ENCODE assay signal across 8 mouse cellular contexts in genomic region chr1:74587773-74588445, GRCm38 (mm10). TPM values are rescaled to one million over a fixed set of nuclear protein-coding genes. Genes with fewer than 3 reads are reported as not detected.
DNase-seq lines count a peak whose midpoint lies in the region; ATAC-seq lines count a peak whose summit lies in the region.

Gene Zfp142 (minus strand): TSS chr1:74588246.
Gene Bcs1l (plus strand): TSS chr1:74588289.

- peak within 1 kb of the TSS; percentile 83 for H3K9ac ChIP-seq in hindbrain, embryonic 12.5 days

- peak within 1 kb of the TSS; percentile 85 for H3K27ac ChIP-seq in hindbrain, embryonic 12.5 days

- peak within 1 kb of the TSS; percentile 95 for H3K4me2 ChIP-seq in hindbrain, embryonic 12.5 days (replicated peaks)

- under 1% methylated on average over 47 of the region's 48 CpGs for WGBS in hindbrain, embryonic 12.5 days

- H3K27me3 ChIP-seq in hindbrain, embryonic 12.5 days = no peaks in the 10 kb centered on the region

- peak; percentile 99 for ATAC-seq in hindbrain, embryonic 12.5 days (ENCODE audit: low FRiP score)

- H3K4me3 ChIP-seq in hindbrain, embryonic 12.5 days = peak within 1 kb of the TSS; percentile 66

- H3K4me1 ChIP-seq in hindbrain, embryonic 12.5 days = peaks cover 26% of the 10 kb centered on the region

- DNase-seq in NIH3T3 (ENCODE audit: low read depth) = peak; percentile 99
- peak; percentile 98 to 99 for DNase-seq in cerebellum, postnatal 10 days
- peak; percentile 98 for DNase-seq in frontal cortex, postnatal 10 days (ENCODE audit: low spot score in 2 of 2)
- peak; percentile 97 to 99 for DNase-seq in layer of hippocampus, postnatal 14 days (ENCODE audit: low spot score in 2 of 2)
- peak; percentile 99 for DNase-seq in lung, postnatal 14 days
- DNase-seq in retina, adult 2 months (ENCODE audit: low read depth, low spot score) = peak; percentile 100
- DNase-seq in thymus, postnatal 36 days = peak; percentile 98 to 99

- H3K36me3 ChIP-seq in hindbrain, embryonic 12.5 days = peaks cover 34% of the 10 kb centered on the region

- no peaks in the 10 kb centered on the region for H3K9me3 ChIP-seq in hindbrain, embryonic 12.5 days (replicated peaks)

RNA-seq across cellular contexts. Expression of gene Zfp142, which starts in this region (rescaled TPM):
- polyA plus RNA-seq in hindbrain, embryonic 12.5 days (2016; fragmentation: Nextera tagmentation; extraction: Ambion mirVana) = 10.1 and 12.1 TPM in 2 replicates
- 10 to 100 TPM; 24.0 to 25.5 TPM for total RNA-seq in layer of hippocampus, postnatal 14 days (2021)

RNA-seq across cellular contexts. Expression of gene Bcs1l, which starts in this region (rescaled TPM):
- polyA plus RNA-seq in hindbrain, embryonic 12.5 days (2016; fragmentation: Nextera tagmentation; extraction: Ambion mirVana) = 15.3 and 16.8 TPM in 2 replicates
- total RNA-seq in layer of hippocampus, postnatal 14 days (2021) = 10 to 100 TPM; 22.6 to 25.7 TPM

Comparison
In these comparisons a context has a peak if more than half of its experiments do, and no peak if none do; other contexts are left out.
1. Peak in every context shown above with its lines: DNase-seq, ATAC-seq, H3K4me3 ChIP-seq and H3K27ac ChIP-seq.